Mouse (Mus musculus) cerebellum, adult 2 months (tissue): Measurements from ENCODE around the gene Mrpl43.

Experiments used
- CTCF ChIP-seq: fragments of 200-500 bp; IDR thresholded peaks from 2 replicates; pipeline ENCODE4 v1.5.1; 2011; ENCODE audit warnings: low read depth, mild to moderate bottlenecking, control low read depth, low read length, moderate library complexity, borderline replicate concordance; ENCODE audit not compliant: insufficient read depth
- POLR2A ChIP-seq: fragments of 200-500 bp; IDR thresholded peaks from 2 replicates; pipeline ENCODE4 v1.6.1; 2011; ENCODE audit warnings: low read length, control low read depth, borderline replicate concordance; ENCODE audit not compliant: insufficient read depth

DNA sequence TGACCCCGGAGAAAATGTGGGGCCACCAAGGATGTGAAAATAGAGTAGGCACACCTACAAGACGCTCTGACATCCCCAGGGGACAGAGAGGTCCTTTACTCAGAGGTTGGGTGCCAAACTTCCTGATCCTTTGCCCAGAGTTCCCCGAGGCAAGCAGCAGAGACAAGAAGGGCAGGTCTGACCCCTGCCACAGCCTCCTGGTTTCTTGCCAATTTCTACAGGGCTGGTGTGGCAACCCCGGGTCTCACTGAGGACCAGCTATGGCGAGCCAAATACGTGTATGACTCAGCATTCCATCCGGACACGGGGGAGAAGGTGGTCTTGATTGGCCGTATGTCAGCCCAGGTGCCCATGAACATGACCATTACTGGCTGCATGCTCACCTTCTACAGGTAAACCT, 43.3 kb upstream of the Mrpl43 start:
- TF ChIP-seq CTCF, result no peak
- TF ChIP-seq POLR2A, result no peak
